Mouse (Mus musculus): ENCODE measurements around the gene Ncor1.

DNA sequence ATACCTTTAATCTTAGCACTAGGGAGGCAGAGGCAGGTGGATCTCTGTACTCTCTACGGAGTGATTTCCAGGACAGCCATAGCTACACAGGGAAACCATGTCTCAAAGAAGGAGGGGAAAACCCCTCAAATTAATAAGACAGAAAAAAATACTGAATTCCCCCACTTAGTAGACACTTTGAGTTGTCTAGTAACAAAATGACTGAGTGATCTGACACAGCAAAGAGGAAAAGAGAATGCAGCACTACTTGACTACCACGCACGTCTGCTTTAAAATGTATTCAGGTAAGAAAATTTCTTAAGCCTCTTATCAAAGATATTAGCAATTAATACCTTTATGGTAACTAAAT lies 70.0 kb downstream of the Ncor1 start:
- TF ChIP-seq CTCF (IDR thresholded peaks at IDR 0.05; ENCODE audit: low read depth) (no peak), EP300 (IDR thresholded peaks at IDR 0.05; ENCODE audit: low read depth) (no peak)
